Mouse (Mus musculus): ENCODE data around the gene Npas3. TPM values are rescaled to one million over a fixed set of nuclear protein-coding genes. Genes with fewer than 3 reads are reported as not detected.

The Npas3 gene
- polyA plus RNA-seq, 1 experiment, result 0.01 TPM

DNA sequence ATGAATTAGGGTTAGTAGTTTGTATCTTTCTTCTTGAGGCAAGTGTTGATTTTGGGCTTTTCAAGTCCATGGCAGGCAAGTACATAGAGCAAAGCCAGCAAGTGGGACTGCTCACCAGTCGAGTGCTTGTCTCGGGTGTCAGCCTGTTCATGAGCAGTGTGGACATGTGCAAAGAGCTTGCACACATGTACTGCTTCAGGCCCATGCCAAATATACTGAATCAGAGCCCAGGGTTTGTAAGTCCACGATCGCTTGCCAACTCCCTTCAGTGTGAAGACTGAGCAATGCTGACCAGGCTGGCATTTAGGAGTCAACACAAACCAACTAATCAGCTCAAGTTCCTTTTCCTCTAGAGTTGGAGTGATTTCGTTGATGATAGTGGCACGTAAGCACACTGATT, 805.1 kb downstream of the Npas3 start:
- Histone ChIP-seq H3K36me3 (ENCODE audit: control insufficient read depth, insufficient read depth) (no peaks in the 10 kb centered on the region), H3ac (ENCODE audit: control insufficient read depth, insufficient read length, low read depth) (no peak overlapping the region), H3K4me3 (ENCODE audit: insufficient read depth, poor library complexity, severe bottlenecking) (no peak overlapping the region), H3K79me2 (ENCODE audit: control insufficient read depth, insufficient read depth) (no peaks in the 10 kb centered on the region), H3K27me3 (ENCODE audit: control insufficient read depth, insufficient read depth, insufficient read length) (no peaks in the 10 kb centered on the region), H3K79me3 (ENCODE audit: low read depth) (no peaks in the 10 kb centered on the region)
- TF ChIP-seq MYOD1 (IDR thresholded peaks at IDR 0.05; ENCODE audit: control insufficient read depth, insufficient read length, low read depth) (no peak), MYOG (IDR thresholded peaks at IDR 0.05; ENCODE audit: control insufficient read depth, extremely low read depth, insufficient read length) (no peak), CTCF (IDR thresholded peaks at IDR 0.05; ENCODE audit: control insufficient read depth, insufficient read depth, insufficient read length) (no peak), MAX (IDR thresholded peaks at IDR 0.05) (no peak), USF1 (IDR thresholded peaks at IDR 0.05; ENCODE audit: low read depth) (no peak), FOSL1 (IDR thresholded peaks at IDR 0.05; ENCODE audit: insufficient read depth, low read length, poor library complexity, severe bottlenecking) (no peak), CEBPB (IDR thresholded peaks at IDR 0.05; ENCODE audit: low read depth) (no peak)

DNA sequence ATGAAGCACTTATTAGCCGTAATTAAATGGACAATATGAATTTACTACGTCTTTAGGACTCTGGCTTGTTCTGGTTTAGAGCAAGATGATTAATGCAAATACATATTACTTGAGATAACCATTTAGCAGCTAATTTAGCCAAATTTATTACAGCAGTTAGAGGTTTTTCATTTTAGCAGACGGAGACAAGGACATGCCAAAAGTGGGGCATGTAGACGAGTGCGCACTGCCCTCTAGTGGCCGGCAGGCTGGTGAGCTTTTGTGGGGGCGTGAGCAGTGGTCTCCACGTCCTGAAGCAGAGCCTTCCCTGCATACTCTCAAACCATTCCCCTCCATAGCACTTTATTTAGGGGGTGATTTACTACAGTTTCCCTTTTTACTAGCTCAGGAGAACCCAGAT, 812.3 kb downstream of the Npas3 start:
- Histone ChIP-seq H3K36me3 (ENCODE audit: control insufficient read depth, insufficient read depth) (no peaks in the 10 kb centered on the region), H3K79me2 (ENCODE audit: control insufficient read depth, insufficient read depth) (no peaks in the 10 kb centered on the region), H3K79me3 (ENCODE audit: low read depth) (no peaks in the 10 kb centered on the region), H3K27me3 (ENCODE audit: control insufficient read depth, insufficient read depth, insufficient read length) (no peaks in the 10 kb centered on the region), H3K4me3 (ENCODE audit: insufficient read depth, poor library complexity, severe bottlenecking) (no peak overlapping the region), H3ac (ENCODE audit: control insufficient read depth, insufficient read length, low read depth) (no peak overlapping the region)
- TF ChIP-seq MAX (IDR thresholded peaks at IDR 0.05) (no peak), MYOG (IDR thresholded peaks at IDR 0.05; ENCODE audit: control insufficient read depth, extremely low read depth, insufficient read length) (no peak), FOSL1 (IDR thresholded peaks at IDR 0.05; ENCODE audit: insufficient read depth, low read length, poor library complexity, severe bottlenecking) (no peak), CEBPB (IDR thresholded peaks at IDR 0.05; ENCODE audit: low read depth) (no peak), MYOD1 (IDR thresholded peaks at IDR 0.05; ENCODE audit: control insufficient read depth, insufficient read length, low read depth) (no peak), CTCF (IDR thresholded peaks at IDR 0.05; ENCODE audit: control insufficient read depth, insufficient read depth, insufficient read length) (peak; percentile 95), USF1 (IDR thresholded peaks at IDR 0.05; ENCODE audit: low read depth) (no peak)

DNA sequence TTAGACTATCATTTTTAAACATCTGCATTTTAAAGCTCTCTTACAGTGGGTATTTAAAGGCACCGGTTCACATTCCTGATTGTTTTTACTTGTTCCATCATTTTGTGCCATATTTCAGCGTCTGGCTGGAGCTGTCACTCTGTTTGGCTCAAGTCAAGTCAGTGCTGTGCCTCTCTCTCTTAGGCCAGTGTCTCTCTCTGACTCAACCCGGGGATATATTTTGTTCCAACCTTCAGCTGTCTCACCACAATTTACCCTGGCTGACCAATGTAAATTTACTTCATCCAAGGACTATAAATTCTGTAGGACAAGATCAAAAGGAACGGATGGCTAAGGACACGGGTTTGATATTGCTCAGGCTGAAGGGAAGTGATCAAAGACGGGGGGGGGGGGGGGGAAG, 812.7 kb downstream of the Npas3 start:
- Histone ChIP-seq H3K27me3 (ENCODE audit: control insufficient read depth, insufficient read depth, insufficient read length) (no peaks in the 10 kb centered on the region), H3K36me3 (ENCODE audit: control insufficient read depth, insufficient read depth) (no peaks in the 10 kb centered on the region), H3K4me3 (ENCODE audit: insufficient read depth, poor library complexity, severe bottlenecking) (no peak overlapping the region), H3K79me2 (ENCODE audit: control insufficient read depth, insufficient read depth) (no peaks in the 10 kb centered on the region), H3K79me3 (ENCODE audit: low read depth) (no peaks in the 10 kb centered on the region), H3ac (ENCODE audit: control insufficient read depth, insufficient read length, low read depth) (no peak overlapping the region)
- TF ChIP-seq MYOD1 (IDR thresholded peaks at IDR 0.05; ENCODE audit: control insufficient read depth, insufficient read length, low read depth), result no peak
- TF ChIP-seq MAX (IDR thresholded peaks at IDR 0.05), result no peak
- no peak for TF ChIP-seq CTCF (IDR thresholded peaks at IDR 0.05; ENCODE audit: control insufficient read depth, insufficient read depth, insufficient read length)
- TF ChIP-seq FOSL1 (IDR thresholded peaks at IDR 0.05; ENCODE audit: insufficient read depth, low read length, poor library complexity, severe bottlenecking), result no peak

DNA sequence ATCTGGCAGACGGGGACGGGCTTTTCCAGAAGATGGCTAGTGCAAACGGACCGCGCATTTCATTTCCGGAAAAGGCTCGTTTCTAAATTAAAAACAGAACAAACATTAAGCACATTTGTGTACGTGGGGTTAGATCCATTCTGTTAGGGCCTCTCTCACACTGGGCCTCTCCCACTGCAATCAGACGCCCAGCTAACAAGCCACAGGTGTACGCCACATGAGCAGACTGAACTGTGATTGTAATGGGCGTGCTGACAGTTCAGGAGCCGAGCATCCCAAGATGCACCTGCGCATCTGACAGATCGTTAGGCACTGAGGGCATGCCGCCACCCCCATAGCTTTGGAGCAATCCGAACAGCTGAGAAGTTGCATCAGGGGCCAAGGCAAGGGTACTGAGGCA, 816.5 kb downstream of the Npas3 start:
- H3ac ChIP-seq (ENCODE audit: control insufficient read depth, insufficient read length, low read depth), result no peak overlapping the region
- H3K36me3 ChIP-seq (ENCODE audit: control insufficient read depth, insufficient read depth), result no peaks in the 10 kb centered on the region
- no peaks in the 10 kb centered on the region for H3K79me3 ChIP-seq (ENCODE audit: low read depth)
- no peak overlapping the region for H3K4me3 ChIP-seq (ENCODE audit: insufficient read depth, poor library complexity, severe bottlenecking)
- no peak for TF ChIP-seq FOSL1 (IDR thresholded peaks at IDR 0.05; ENCODE audit: insufficient read depth, low read length, poor library complexity, severe bottlenecking)
- no peak for TF ChIP-seq CTCF (IDR thresholded peaks at IDR 0.05; ENCODE audit: control insufficient read depth, insufficient read depth, insufficient read length)
- TF ChIP-seq MYOD1 (IDR thresholded peaks at IDR 0.05; ENCODE audit: control insufficient read depth, insufficient read length, low read depth), result no peak
- no peak for TF ChIP-seq MAX (IDR thresholded peaks at IDR 0.05)
- no peak for TF ChIP-seq MYOG (IDR thresholded peaks at IDR 0.05; ENCODE audit: control insufficient read depth, extremely low read depth, insufficient read length)
- TF ChIP-seq USF1 (IDR thresholded peaks at IDR 0.05; ENCODE audit: low read depth), result no peak
- TF ChIP-seq CEBPB (IDR thresholded peaks at IDR 0.05; ENCODE audit: low read depth), result no peak
- no peaks in the 10 kb centered on the region for H3K27me3 ChIP-seq (ENCODE audit: control insufficient read depth, insufficient read depth, insufficient read length)
- H3K79me2 ChIP-seq (ENCODE audit: control insufficient read depth, insufficient read depth), result no peaks in the 10 kb centered on the region

- Histone ChIP-seq H3K79me3 (ENCODE audit: low read depth) (no peaks in the 10 kb centered on the region), H3K36me3 (ENCODE audit: control insufficient read depth, insufficient read depth) (no peaks in the 10 kb centered on the region), H3K4me3 (ENCODE audit: insufficient read depth, poor library complexity, severe bottlenecking) (no peak overlapping the region), H3K79me2 (ENCODE audit: control insufficient read depth, insufficient read depth) (no peaks in the 10 kb centered on the region), H3ac (ENCODE audit: control insufficient read depth, insufficient read length, low read depth) (no peak overlapping the region), H3K27me3 (ENCODE audit: control insufficient read depth, insufficient read depth, insufficient read length) (no peaks in the 10 kb centered on the region)
- TF ChIP-seq USF1 (IDR thresholded peaks at IDR 0.05; ENCODE audit: low read depth) (no peak), CEBPB (IDR thresholded peaks at IDR 0.05; ENCODE audit: low read depth) (peak; percentile 73)
Observed at GRCm38 (mm10) chr12:54065607-54066006, 817.1 kb downstream of the Npas3 start.

DNA sequence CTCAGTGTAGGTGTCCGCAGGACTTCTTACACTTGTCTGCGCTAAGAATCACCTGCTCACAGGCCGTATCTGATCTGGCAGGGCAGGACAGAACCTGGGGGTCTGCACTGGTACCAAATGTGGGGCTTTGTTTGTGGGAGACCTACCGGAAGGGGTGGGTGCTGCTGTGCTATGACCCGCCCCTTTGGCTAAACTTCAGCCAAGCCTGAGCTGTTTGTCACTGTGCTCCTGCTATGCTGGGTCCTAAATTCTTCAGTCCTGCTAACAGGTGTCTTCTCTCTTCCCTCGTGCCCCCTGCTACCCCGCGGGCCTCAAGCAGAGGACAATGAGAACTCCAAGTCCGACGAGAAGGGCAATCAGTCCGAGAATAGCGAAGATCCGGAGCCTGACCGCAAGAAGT, 818.9 kb downstream of the Npas3 start:
- no peaks in the 10 kb centered on the region for H3K79me2 ChIP-seq (ENCODE audit: control insufficient read depth, insufficient read depth)
- TF ChIP-seq CTCF (IDR thresholded peaks at IDR 0.05; ENCODE audit: control insufficient read depth, insufficient read depth, insufficient read length) (no peak), CEBPB (IDR thresholded peaks at IDR 0.05; ENCODE audit: low read depth) (no peak), MYOD1 (IDR thresholded peaks at IDR 0.05; ENCODE audit: control insufficient read depth, insufficient read length, low read depth) (no peak), MYOG (IDR thresholded peaks at IDR 0.05; ENCODE audit: control insufficient read depth, extremely low read depth, insufficient read length) (no peak), MAX (IDR thresholded peaks at IDR 0.05) (no peak), USF1 (IDR thresholded peaks at IDR 0.05; ENCODE audit: low read depth) (no peak), FOSL1 (IDR thresholded peaks at IDR 0.05; ENCODE audit: insufficient read depth, low read length, poor library complexity, severe bottlenecking) (no peak)
- H3K36me3 ChIP-seq (ENCODE audit: control insufficient read depth, insufficient read depth), result no peaks in the 10 kb centered on the region
- no peak overlapping the region for H3ac ChIP-seq (ENCODE audit: control insufficient read depth, insufficient read length, low read depth)
- no peaks in the 10 kb centered on the region for H3K79me3 ChIP-seq (ENCODE audit: low read depth)
- no peaks in the 10 kb centered on the region for H3K27me3 ChIP-seq (ENCODE audit: control insufficient read depth, insufficient read depth, insufficient read length)
- H3K4me3 ChIP-seq (ENCODE audit: insufficient read depth, poor library complexity, severe bottlenecking), result no peak overlapping the region

Measured in C2C12 (cell line).